Mouse (Mus musculus) ovary, postnatal 10 days (tissue): ENCODE results near the gene Fam178b.
A peak's percentile ranks its signal among the peaks of the same experiment; 100 is the strongest.

Experiments
- DNase-seq: peaks from one replicate; pipeline ENCODE4 v3.0.0; 2022; ENCODE audit warnings: low spot score

The Fam178b gene

GRCm38 (mm10) chr1:36588476-36589450, 94.2 kb downstream of the Fam178b start:
- no peak for DNase-seq

GRCm38 (mm10) chr1:36587860-36588259, 95.1 kb downstream of the Fam178b start:
- no peak for DNase-seq

DNA sequence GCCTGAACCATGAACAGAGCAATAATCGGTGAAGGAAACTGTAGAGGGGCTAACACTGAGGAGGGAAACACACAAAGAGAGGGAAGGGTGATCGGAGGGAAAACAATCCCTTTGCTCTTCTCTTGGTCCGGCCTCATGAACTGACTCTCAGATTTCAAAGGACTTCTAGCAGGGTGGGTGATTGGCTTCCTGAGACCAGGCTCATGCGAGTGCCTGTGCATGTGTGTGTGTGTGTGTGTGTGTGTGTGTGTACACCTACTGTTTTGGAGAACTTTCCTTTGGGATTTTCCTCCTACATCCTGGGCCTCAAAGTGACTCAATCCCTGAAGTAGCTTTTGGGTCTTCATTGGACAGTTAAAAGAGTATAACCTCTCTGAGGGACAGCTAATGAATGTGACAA, 96.7 kb downstream of the Fam178b start:
- DNase-seq, result no peak

DNA sequence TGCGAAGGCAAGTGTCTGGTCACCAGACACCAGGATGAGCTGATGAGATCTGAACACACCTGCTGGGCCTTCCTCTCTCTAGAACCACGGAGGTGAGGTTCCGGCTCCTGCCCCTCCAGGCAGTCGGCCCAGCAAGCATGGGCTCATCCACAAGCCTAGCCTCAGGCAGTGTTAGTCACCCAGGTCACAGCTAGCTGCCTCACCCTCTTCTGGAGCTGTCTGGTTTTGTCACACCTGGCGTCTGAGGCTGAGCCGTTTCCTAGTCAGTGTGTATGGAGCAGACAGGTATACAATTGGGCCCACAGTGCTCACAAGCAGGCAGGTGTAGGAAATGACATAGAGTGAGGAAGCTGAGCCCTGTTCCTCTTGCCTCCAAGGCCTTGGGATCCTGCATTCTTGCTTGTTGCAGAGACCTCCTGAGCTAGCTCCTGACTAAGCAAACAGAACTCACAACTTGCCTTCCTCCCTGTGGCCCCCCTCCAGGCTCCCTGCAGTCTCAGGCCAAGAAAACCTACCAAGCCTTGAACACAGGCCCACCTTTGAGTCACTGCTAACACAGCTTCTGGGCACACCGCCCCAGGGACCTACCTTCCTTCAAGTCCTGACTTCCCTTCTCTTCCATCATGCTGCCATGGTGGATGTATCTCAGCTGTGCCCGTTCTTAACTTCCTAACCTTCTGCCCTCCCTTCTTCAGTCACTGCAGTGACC, 99.4 kb downstream of the Fam178b start:
- DNase-seq, result no peak

DNA sequence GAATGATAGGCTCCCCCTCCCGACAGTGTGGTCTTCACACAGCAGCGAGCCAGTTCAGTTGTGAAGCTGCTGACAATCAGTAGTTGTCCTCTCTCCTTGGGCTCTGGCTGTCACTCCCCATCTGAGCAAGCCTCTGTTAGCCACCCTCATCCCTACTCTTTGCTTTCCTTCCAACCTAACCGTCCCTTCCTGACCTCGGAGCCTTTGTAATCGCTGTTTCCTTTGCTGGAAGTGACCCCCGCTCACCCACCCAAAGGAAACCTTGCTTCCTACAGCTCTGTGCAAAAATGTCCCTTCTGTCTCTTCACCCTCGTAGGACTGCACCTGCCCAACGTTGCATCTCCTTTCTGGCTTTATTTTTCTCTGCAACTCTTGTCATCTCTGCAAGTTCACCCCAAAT, 100.8 kb downstream of the Fam178b start:
- DNase-seq, result no peak

DNA sequence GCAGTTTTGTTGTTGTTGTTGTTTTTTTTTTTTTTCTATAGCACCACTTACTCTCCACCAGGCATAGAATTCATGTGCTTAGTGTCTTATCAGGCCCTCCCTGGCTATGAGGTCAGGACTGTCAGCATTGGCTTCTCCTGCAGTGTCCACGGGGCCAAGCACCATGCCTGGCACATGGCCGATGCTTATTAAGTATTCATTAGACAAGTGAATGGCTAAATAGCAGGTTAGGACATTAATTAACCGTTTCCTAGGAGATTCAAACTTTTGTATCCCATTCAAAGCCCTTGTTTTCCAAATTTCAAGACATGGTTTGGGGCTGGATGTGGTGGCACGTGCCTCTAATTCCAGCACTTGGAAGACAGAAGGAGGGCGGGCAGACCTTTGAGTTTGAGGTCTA, 101.7 kb downstream of the Fam178b start:
- DNase-seq, result no peak

DNA sequence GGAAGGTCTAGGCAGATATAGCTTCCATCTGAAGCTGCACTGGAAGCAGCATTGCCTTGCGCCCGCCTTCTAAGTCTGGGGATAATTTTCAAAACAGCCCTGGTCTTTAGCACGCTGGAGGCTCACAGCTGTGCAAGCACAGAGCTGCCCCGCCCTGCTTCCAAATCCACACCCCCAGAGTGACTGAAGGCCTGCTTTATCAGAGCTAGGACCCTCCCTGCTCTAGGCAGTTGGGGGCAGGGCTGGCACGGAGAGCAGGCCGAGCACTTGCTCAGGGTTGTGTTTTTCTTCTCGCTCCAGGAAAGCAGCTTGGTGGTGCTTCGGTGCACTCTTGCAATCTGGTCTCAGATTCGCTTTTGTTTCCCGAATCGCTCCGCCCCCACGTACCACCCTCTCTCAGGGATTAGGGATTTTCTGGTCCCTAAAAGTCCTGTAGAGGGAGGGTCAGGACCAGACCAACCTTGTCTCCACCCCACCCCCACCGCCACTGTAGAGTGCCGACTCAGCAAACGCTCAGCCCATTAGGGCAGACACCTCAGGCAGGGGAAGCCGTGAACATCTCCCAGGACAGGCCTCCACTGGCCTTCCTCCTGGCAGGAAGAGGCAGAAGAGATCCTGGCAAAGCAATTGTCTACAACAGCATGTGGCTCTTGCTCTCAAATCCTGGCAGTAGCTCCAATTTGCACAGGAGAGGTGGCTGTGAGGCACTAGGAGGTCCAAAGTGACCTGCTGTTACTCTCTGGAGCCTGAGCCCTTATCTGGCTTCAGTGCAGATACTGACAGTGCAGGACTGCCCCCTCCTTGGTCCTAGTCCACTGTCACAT, 102.4 kb downstream of the Fam178b start:
- peak; percentile 47 for DNase-seq

DNA sequence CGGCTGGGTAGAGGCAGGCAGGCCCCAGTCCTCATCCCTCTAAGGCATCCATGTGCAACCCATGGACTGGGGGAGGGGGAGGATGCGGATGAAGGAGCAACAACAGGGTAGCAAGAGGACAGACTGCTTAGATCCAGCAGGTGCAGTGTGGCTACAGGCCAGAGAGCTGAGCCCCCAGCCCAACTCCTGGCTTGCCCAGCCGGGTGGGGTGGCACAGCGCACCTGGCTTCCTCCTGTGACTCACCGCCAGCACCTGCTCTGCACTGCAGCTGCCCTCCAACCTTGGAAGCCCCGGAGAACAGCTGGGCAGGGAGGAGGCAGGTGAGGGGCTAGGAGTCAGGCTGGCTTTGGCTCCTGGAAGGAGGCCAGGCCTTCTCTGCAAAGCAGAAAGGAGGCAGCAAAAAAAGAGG, 103.0 kb downstream of the Fam178b start:
- DNase-seq, result no peak

DNA sequence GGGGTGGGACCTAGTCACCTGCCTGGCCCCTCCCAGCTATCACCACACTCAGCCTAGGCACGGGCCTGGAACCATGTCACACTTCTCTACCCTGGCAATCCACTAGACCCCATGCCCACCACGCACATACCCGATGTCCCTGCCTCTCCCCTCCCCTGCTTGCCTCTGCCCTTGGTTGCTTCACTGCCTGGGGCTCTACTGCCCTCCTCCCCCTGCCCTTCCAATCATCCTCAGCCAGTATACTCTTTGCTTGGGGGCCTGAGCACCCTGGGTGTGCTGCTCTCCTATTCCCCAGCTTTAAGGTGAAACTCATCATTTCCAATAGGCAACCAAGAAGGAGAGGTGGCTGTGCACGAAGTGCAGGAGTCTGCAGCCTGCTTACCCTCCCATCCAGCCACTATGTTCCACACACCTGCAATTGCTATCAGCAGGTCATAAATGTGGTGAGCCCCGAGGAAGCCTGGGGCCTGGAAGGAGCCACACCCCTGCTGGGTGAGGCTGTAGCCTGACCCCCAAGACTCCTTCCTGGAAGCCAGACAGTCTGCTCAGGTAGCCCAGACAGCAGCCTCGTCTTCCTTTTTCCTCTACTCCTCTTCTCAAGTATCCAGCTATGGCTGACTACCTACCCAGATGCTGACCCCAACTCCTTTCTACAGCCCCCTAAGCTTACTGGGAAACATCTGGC, 105.8 kb downstream of the Fam178b start:
- DNase-seq, result no peak

GRCm38 (mm10) chr1:36575347-36575746, 107.6 kb downstream of the Fam178b start:
- no peak for DNase-seq

DNA sequence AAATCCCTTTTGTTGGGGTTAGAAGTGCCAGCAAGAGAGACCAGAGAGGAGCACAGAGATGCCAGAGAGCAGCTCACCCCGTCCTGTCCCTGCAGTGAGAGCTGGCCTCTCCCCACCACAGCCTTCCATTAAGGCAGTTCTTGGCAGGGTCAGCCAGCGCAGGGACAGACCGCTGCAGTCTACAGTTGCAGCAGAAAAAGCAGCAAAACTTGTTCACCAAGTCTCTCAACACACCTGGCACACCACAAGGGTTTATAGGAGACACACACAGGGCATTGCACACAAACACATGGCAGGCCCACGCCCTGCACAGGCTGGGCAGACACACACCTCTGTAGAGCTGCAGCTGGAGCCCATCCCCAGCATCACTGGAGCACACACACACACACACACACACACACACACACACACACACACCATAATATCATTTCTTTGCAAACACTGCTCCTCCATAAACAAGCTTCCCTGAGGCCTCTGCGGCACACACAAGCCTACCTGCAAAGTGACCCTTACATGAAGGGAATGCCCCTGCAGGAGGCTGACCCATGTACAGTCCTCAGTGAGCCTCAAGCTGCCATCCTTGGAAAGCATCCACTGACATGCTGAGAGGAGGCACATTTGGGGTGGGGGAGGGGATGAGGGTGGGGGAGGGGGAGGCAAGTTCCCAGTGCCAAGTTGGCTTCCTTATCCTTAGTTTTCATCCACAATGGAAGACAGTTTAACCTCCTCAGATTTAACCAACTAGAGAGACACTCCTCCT, 108.6 kb downstream of the Fam178b start:
- no peak for DNase-seq

- no peak for DNase-seq
Measured at GRCm38 (mm10) chr1:36573524-36573923, 109.5 kb downstream of the Fam178b start.

DNA sequence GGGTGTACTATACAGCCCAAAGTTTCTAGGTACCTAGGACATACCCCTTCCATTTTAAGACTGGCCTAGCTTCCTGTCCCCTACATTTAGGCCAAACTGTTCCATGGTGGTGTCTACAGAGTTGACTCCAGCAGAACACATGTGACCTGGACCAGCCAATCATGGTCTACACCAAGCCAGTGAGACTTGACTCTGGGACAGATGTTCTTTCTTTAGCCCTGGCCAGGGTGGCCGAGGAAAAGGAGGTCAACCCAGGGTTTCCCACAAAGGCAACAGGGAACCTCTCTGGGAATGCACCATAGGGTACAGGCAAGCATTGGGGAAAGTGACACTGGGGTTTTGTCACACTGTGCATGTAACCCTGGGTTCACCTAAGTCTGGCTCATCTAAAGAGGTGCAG, 110.3 kb downstream of the Fam178b start:
- DNase-seq, result no peak

DNA sequence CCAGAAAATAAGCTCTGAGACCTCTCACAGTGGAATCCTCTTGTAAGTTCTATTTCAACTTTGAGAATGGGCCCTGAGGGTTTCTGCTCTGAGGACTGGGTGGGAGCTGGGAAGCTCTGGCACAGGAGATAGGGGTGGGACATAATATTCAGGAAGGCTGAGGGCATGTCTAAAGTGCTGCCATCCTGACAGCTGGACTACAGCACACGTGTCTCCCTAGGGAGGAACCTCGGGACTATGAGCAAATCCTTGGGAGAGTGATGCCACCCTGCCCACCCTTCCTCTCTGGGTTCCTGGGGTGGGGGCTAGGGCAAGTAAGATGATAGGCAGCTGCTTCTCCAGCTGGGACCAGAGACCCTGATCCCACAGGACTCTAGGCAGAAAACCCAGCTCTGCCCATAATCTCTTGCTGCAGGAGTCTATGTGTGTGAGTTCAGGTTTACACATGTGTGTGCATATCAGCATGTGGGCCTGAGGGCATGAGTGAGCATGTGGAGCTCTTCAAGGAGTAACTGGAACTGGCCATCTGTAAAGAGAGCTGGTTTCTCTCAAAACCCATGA, 110.8 kb downstream of the Fam178b start:
- DNase-seq, result no peak

GRCm38 (mm10) chr1:36571627-36572026, 111.4 kb downstream of the Fam178b start:
- DNase-seq, result no peak

- no peak for DNase-seq
Measured at GRCm38 (mm10) chr1:36570320-36570719, 112.7 kb downstream of the Fam178b start.

DNA sequence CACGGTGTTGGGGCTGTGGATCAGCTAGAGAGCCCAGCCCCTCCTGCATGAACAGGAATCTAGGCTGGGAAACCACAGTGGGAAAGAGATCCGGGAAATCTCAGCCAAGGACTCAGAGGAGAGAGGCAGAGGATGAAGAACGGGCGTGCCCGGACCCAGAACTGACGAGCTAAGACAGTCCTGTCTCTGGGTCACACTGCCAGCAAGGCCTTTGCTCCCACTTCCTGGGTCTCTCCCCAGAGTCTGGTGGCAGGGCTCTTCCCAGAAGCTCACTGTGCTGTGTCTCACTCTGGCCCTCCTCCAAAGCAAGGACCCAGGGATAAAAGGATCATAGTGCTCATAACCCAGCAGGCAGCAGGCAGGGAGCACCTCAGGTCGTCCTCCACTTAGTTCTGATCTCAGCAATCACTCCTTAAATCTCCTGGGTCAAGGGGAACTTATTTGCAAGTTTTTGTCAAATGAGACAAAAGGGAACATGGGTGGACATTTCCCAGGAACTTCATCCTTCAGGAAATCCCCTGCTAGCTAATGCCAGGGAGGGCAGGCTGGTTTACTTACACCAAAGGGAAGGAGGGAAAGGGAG, 113.2 kb downstream of the Fam178b start:
- no peak for DNase-seq

- DNase-seq, result no peak
Measured at GRCm38 (mm10) chr1:36568776-36569175, 114.2 kb downstream of the Fam178b start.

GRCm38 (mm10) chr1:36567818-36568603, 115.0 kb downstream of the Fam178b start:
- no peak for DNase-seq
